Mouse (Mus musculus) heart, postnatal 0 days (tissue): ENCODE data around the gene Snx7.

Source experiments
- CTCF ChIP-seq: IDR thresholded peaks from 2 replicates; pipeline ENCODE4 v1.5.1; 2016; ENCODE audit warnings: antibody characterized with exemption, control low read depth, low read depth
- EP300 ChIP-seq: IDR thresholded peaks from 2 replicates; pipeline ENCODE4 v1.6.1; 2016; ENCODE audit warnings: antibody characterized with exemption, low read depth

GRCm38 (mm10) chr3:117791951-117792350 is 76.8 kb downstream of the Snx7 start:
- TF ChIP-seq CTCF, result no peak
- no peak for TF ChIP-seq EP300
